Mouse (Mus musculus): ENCODE measurements around the gene Soat1.

Gene Soat1

GRCm38 (mm10) chr1:156464963-156465362, 9.2 kb downstream of the Soat1 start:
- DNase-seq (ENCODE audit: low spot score in 2 of 2): no peak

GRCm38 (mm10) chr1:156463981-156464853, 9.9 kb downstream of the Soat1 start:
- DNase-seq (ENCODE audit: low spot score in 2 of 2): no peak

GRCm38 (mm10) chr1:156462273-156462991, 11.7 kb downstream of the Soat1 start:
- DNase-seq (ENCODE audit: low spot score in 2 of 2): no peak

- no peak for DNase-seq (ENCODE audit: low spot score in 2 of 2)
Measured at GRCm38 (mm10) chr1:156461036-156461435, 13.1 kb downstream of the Soat1 start.

- DNase-seq (ENCODE audit: low spot score in 2 of 2): no peak
Measured at GRCm38 (mm10) chr1:156460216-156460615, 13.9 kb downstream of the Soat1 start.

- peak; percentile 82 to 83 for DNase-seq (ENCODE audit: low spot score in 2 of 2)
Measured at GRCm38 (mm10) chr1:156459690-156460089, 14.4 kb downstream of the Soat1 start.

GRCm38 (mm10) chr1:156458391-156459060, 15.6 kb downstream of the Soat1 start:
- DNase-seq (ENCODE audit: low spot score in 2 of 2): no peak

GRCm38 (mm10) chr1:156455005-156455758, 18.9 kb downstream of the Soat1 start:
- no peak for DNase-seq (ENCODE audit: low spot score in 2 of 2)

- DNase-seq (ENCODE audit: low spot score in 2 of 2): no peak
Measured at GRCm38 (mm10) chr1:156454384-156454783, 19.7 kb downstream of the Soat1 start.

- DNase-seq (ENCODE audit: low spot score in 2 of 2): no peak
Measured at GRCm38 (mm10) chr1:156453876-156454275, 20.3 kb downstream of the Soat1 start.

- DNase-seq (ENCODE audit: low spot score in 2 of 2): no peak
Measured at GRCm38 (mm10) chr1:156450478-156450877, 23.7 kb downstream of the Soat1 start.

- DNase-seq (ENCODE audit: low spot score in 2 of 2): no peak
Measured at GRCm38 (mm10) chr1:156449691-156450090, 24.4 kb downstream of the Soat1 start.

GRCm38 (mm10) chr1:156449089-156449488, 25.0 kb downstream of the Soat1 start:
- DNase-seq (ENCODE audit: low spot score in 2 of 2): no peak

GRCm38 (mm10) chr1:156445049-156445448, 29.1 kb downstream of the Soat1 start:
- no peak for DNase-seq (ENCODE audit: low spot score in 2 of 2)

- DNase-seq (ENCODE audit: low spot score in 2 of 2): no peak
Measured at GRCm38 (mm10) chr1:156442776-156443175, 31.4 kb downstream of the Soat1 start.

- DNase-seq (ENCODE audit: low spot score in 2 of 2): no peak
Measured at GRCm38 (mm10) chr1:156442266-156442665, 31.9 kb downstream of the Soat1 start.

- peak in 1 of 2 experiments; percentile 35 for DNase-seq (ENCODE audit: low spot score in 2 of 2)
Measured at GRCm38 (mm10) chr1:156437726-156438125, 36.4 kb downstream of the Soat1 start.

- peak; percentile 79 to 85 for DNase-seq (ENCODE audit: low spot score in 2 of 2)
Measured at GRCm38 (mm10) chr1:156437016-156437708, 37.0 kb downstream of the Soat1 start.

- no peak for DNase-seq (ENCODE audit: low spot score in 2 of 2)
Measured at GRCm38 (mm10) chr1:156433497-156433896, 40.6 kb downstream of the Soat1 start.

GRCm38 (mm10) chr1:156432498-156432897, 41.6 kb downstream of the Soat1 start:
- no peak for DNase-seq (ENCODE audit: low spot score in 2 of 2)

GRCm38 (mm10) chr1:156428434-156428833, 45.7 kb downstream of the Soat1 start:
- DNase-seq (ENCODE audit: low spot score in 2 of 2): no peak
